Mouse (Mus musculus) intestine, embryonic 15.5 days (tissue): ENCODE data around the gene Pdia3. TPM values are rescaled to one million over a fixed set of nuclear protein-coding genes. Genes with fewer than 3 reads are reported as not detected.

Source experiments
- ATAC-seq: fragments of 200-750 bp; cut with Nextera tagmentation; 2 replicates; pipeline ENCODE4 v1.8.0; 2017; ENCODE audit warnings: moderate TSS enrichment, moderate library complexity
- H3K27ac ChIP-seq: fragments of 300-500 bp; sonication (generic); 2 replicates; pipeline ENCODE4 v1.5.1; 2015; ENCODE audit warnings: mild to moderate bottlenecking, inconsistent platforms
- H3K27me3 ChIP-seq: fragments of 300-500 bp; sonication (generic); replicated peaks from 2 replicates; pipeline ENCODE4 v1.6.1; 2015; ENCODE audit warnings: inconsistent platforms
- H3K36me3 ChIP-seq: fragments of 300-500 bp; sonication (generic); 2 replicates; pipeline ENCODE4 v1.6.1; 2015; ENCODE audit warnings: inconsistent platforms
- H3K4me1 ChIP-seq: fragments of 300-500 bp; sonication (generic); replicated peaks from 2 replicates; pipeline ENCODE4 v1.6.1; 2015; ENCODE audit warnings: inconsistent platforms
- H3K4me2 ChIP-seq: fragments of 300-500 bp; sonication (generic); replicated peaks from 2 replicates; pipeline ENCODE4 v1.6.1; 2015; ENCODE audit warnings: mild to moderate bottlenecking, inconsistent platforms
- H3K4me3 ChIP-seq: fragments of 300-500 bp; sonication (generic); replicated peaks from 2 replicates; pipeline ENCODE4 v1.5.1; 2015; ENCODE audit warnings: inconsistent platforms
- H3K9ac ChIP-seq: fragments of 300-500 bp; sonication (generic); 2 replicates; pipeline ENCODE4 v1.6.1; 2015; ENCODE audit warnings: inconsistent platforms
- H3K9me3 ChIP-seq: fragments of 300-500 bp; sonication (generic); 2 replicates; pipeline ENCODE4 v1.6.1; 2016; ENCODE audit warnings: inconsistent platforms
- WGBS: fragments of 180-500 bp; shearing (Covaris S2); methylation state at CpG from one replicate; pipeline ENCODE4 v1.1.7; 2015; 5-methylcytosine and 5-hydroxymethylcytosine counted together
- polyA plus RNA-seq: library from polyadenylated mRNA; unstranded; fragments of >200 nt; fragmentation: Nextera tagmentation; extraction: Ambion mirVana; gene quantifications from 2 replicates; pipeline ENCODE4 v1.2.1, GENCODE M21; 2015

Gene Pdia3
- polyA plus RNA-seq, 1 experiment from 2014 or later: 874 TPM

DNA sequence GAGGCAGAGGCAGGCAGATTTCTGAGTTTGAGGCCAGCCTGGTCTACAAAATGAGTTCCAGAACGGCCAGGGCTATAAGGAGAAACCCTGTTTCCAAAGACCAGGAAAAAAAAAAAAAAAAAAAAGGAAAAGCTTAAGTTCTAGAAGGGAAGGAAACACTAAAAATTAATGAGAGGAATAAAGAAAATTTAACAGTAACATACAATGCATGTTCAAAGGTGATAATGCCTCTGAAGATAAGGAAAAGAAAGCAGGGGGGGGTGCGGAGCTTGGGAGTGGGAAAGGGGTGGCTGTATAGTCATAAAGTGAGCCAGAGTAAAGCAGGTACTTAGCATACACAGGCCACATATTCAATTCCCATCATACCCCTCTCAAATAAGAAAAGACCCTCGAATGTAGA is 31.5 kb downstream of the Pdia3 start:
- Histone ChIP-seq H3K9me3 (no peaks in the 10 kb centered on the region), H3K27ac (no peak overlapping the region), H3K4me1 (peaks cover 17% of the 10 kb centered on the region; the same call in 1 of the 2 replicates), H3K36me3 (no peaks in the 10 kb centered on the region), H3K9ac (no peak overlapping the region), H3K27me3 (0 out of 2 replicates have a peak, but pooled peaks cover 3% of the 10 kb centered on the region), H3K4me3 (no peak overlapping the region), H3K4me2 (no peak overlapping the region)
- 86% methylated on average over 3 of the region's 3 CpGs for WGBS
- no peak for ATAC-seq

DNA sequence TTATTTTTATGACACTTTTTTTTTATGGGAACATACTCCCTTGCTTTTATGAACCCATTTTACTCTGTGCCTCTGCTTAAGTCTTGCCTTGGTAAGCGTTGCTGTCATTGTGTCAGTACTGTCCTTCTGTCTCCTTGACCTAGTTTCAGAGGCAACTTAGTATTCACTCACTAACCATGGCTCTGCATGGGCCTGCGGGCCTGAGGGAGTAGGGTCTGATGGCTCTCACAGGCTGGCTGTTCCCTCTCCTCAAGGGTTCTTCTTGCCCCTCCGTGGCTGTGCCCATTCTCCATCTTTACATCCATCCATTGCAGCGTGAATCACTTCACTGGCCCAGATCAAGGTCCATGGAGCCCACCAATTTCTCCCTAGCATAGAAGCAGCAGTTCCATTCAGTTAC is 32.9 kb downstream of the Pdia3 start:
- H3K4me1 ChIP-seq: peaks cover 20% of the 10 kb centered on the region; the same call in 1 of the 2 replicates
- H3K27ac ChIP-seq: no peak overlapping the region
- no peak overlapping the region for H3K9ac ChIP-seq
- H3K27me3 ChIP-seq: no peaks in the 10 kb centered on the region
- ATAC-seq: no peak
- H3K4me2 ChIP-seq: no peak overlapping the region
- no peaks in the 10 kb centered on the region for H3K9me3 ChIP-seq
- H3K4me3 ChIP-seq: no peak overlapping the region
- H3K36me3 ChIP-seq: no peaks in the 10 kb centered on the region; the same call in 1 of the 2 replicates
- 91% methylated on average over 4 of the region's 4 CpGs for WGBS

DNA sequence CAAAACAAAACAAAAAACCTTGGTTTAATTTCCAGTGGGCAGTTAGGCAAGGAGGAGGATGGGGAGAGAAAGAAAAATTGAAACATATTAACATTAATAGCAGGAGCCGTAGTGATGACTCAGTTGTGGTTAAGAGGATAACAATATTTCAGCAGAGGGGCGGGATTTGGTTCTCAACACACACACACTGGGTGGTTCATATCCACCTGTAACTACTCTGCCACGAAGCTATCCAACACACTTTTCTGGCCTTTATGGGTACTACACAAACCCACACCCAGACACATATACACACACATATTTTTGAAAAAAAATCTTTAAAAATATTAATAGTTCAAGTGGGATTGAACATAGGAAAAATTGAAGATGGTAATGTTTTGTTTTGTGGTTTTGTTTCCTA is 33.4 kb downstream of the Pdia3 start:
- Histone ChIP-seq H3K27ac (no peak overlapping the region), H3K4me1 (peaks cover 16% of the 10 kb centered on the region; the same call in 1 of the 2 replicates), H3K36me3 (no peaks in the 10 kb centered on the region; the same call in 1 of the 2 replicates), H3K4me2 (no peak overlapping the region), H3K4me3 (no peak overlapping the region), H3K27me3 (no peaks in the 10 kb centered on the region), H3K9me3 (no peaks in the 10 kb centered on the region), H3K9ac (no peak overlapping the region)
- no peak for ATAC-seq
- WGBS: 78% methylated on average over 3 of the region's 3 CpGs

DNA sequence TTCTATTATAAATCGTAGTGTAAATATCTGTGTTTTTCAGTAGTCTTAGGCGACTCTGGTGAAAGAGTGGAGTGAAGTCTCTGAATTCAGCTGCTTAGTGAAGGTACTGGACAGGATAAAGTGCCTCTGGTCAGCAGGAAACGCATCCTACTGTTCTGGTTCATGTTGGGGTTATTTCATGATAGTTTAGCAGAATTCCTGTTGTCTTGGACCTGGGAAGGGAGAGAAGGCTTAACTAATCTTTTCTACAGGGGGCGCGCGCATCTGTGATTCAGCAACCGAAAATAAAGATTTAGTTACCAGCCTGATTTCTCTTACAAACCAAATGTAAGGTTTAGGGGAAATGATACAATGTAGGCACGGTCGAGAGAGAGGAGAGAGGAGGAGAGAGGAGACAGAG is 34.6 kb downstream of the Pdia3 start:
- no peak for ATAC-seq
- Histone ChIP-seq H3K27me3 (no peaks in the 10 kb centered on the region), H3K4me1 (peaks cover 12% of the 10 kb centered on the region; the same call in 1 of the 2 replicates), H3K36me3 (peaks cover 4% of the 10 kb centered on the region), H3K27ac (peak overlapping the region; percentile 95), H3K9ac (peak overlapping the region; percentile 64), H3K4me3 (peak overlapping the region; percentile 100), H3K9me3 (no peaks in the 10 kb centered on the region), H3K4me2 (peak overlapping the region; percentile 86)
- 12% methylated on average over 9 of the region's 9 CpGs for WGBS

DNA sequence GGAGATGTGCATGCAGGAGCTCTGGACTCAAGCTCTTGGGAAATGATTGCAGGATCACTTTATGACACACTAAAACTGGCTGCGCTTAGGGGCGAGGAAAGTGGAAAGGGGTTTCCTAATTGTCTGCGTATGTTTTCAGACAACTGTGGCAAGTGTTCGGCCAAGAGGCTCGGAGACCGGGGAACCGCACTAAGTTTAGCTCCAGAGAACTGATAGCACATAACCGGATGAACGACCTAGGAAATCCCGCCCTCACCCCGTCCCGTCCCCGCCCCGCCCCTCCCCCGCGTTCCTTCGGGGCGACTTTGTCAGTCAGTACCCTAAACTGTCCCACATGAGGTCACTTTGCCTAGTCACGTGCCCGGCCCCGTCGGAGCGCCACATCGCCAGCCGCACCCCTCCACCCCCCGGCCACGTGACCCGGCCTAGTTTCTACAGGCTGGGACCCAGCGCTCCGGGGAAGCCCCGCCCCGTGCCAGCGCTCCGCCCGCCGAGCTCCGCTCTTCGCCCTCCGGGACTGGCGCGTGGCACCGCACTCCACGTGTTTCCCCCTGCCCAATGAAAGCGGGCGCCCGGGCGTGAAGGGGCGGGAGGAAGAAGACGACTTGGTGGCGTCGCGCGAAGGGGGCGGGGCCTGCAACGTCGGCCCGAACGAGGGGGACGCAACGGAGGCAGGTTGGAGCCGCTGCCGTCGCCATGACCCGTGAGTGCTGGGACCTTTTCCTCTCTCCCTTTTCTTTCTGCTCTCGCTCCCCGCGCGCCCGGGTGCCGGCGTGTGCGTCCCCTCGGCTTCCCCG is 35.4 kb downstream of the Pdia3 start, which contains the start of gene Serf2:
TSS of gene Serf2 (plus strand) at position 457 of the 797 bp plus-strand sequence.
- H3K4me3 ChIP-seq: peak within 1 kb of the TSS; percentile 100
- no peaks in the 10 kb centered on the region for H3K9me3 ChIP-seq
- under 1% methylated on average over 64 of the region's 74 CpGs for WGBS
- no peaks in the 10 kb centered on the region for H3K27me3 ChIP-seq
- peak within 1 kb of the TSS; percentile 98 for H3K27ac ChIP-seq
- H3K4me2 ChIP-seq: peak within 1 kb of the TSS; percentile 86
- H3K9ac ChIP-seq: peak within 1 kb of the TSS; percentile 99
- peaks cover 9% of the 10 kb centered on the region for H3K36me3 ChIP-seq
- peaks cover 12% of the 10 kb centered on the region; the same call in 1 of the 2 replicates for H3K4me1 ChIP-seq
- peak; percentile 98 for ATAC-seq

DNA sequence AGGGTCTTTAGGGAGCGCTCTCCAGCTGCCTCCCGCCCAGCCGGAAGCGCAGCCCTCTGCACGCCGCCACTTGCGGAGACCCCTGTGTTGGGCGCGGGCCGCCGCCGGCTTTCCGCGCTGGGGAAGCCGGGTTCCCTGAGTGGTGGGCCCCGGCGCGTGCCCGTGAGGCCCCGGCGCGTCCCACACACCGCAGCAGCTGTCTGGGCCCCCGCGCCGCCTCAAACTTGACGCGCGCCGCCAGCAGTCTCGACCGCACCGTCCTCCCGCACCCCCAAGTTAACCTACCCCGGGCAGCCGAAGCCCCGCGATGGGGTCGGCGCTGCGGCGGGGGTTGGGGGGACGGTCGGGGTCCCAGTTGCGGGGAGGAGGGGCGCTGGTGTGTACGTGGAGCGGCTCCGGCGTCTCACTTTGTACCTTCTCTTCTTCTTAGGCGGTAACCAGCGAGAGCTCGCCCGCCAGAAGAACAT is 36.0 kb downstream of the Pdia3 start:
- Histone ChIP-seq H3K4me3 (peak overlapping the region; percentile 100), H3K27ac (peak overlapping the region; percentile 98), H3K36me3 (peaks cover 9% of the 10 kb centered on the region), H3K4me1 (peaks cover 12% of the 10 kb centered on the region; the same call in 1 of the 2 replicates), H3K9me3 (no peaks in the 10 kb centered on the region), H3K9ac (peak overlapping the region; percentile 99), H3K4me2 (peak overlapping the region; percentile 86), H3K27me3 (no peaks in the 10 kb centered on the region)
- WGBS: under 1% methylated on average over 54 of the region's 54 CpGs
- ATAC-seq: peak; percentile 42

DNA sequence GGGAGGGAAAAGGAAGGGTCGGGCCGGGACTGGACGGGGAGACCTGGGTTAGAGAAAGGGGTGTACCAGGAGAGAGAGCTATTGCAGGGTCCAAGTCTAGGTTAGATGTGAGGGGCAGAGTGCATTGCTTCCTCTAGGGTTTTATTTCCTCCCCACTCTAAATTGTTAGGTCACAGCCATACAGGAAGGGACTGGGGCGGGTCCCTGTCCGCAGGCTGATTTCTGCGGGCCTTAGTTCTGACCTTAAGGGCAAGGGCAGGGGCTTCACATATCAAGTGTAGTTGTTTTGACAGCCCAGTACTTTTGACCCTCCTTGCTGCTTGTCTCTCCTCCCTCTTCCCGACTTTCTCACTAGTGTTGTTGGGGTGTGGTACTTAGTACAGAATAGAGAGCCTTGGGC is 36.5 kb downstream of the Pdia3 start:
- H3K9ac ChIP-seq: peak overlapping the region; percentile 99
- H3K9me3 ChIP-seq: no peaks in the 10 kb centered on the region
- peaks cover 9% of the 10 kb centered on the region for H3K36me3 ChIP-seq
- H3K27me3 ChIP-seq: no peaks in the 10 kb centered on the region
- peak overlapping the region; percentile 86 for H3K4me2 ChIP-seq
- ATAC-seq: no peak
- peak overlapping the region; percentile 100 for H3K4me3 ChIP-seq
- WGBS: 0% methylated on average over 7 of the region's 7 CpGs
- peaks cover 12% of the 10 kb centered on the region; the same call in 1 of the 2 replicates for H3K4me1 ChIP-seq
- peak overlapping the region; percentile 98 for H3K27ac ChIP-seq

DNA sequence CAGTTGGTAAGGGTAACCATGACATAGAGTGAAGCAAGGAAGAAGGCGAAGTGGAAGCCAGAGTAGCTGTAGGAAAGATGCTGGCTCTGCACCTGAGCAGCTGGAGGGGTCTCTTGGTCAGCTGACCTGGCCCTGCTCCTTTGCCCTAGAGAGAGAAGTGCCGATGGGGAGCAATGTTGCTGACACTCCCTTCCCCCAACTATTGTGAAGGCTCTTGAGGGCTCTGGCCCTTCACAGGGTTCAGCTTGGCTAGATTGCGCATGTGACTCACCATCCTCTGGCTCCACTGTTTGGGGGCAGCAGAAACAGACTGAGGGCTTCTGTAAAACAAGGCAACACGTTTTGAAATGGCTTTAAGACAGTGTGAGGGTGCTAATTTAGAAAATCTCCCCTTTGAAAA is 38.8 kb downstream of the Pdia3 start:
- Histone ChIP-seq H3K27me3 (no peaks in the 10 kb centered on the region), H3K36me3 (peaks cover 9% of the 10 kb centered on the region), H3K27ac (no peak overlapping the region), H3K4me2 (no peak overlapping the region), H3K4me1 (peaks cover 12% of the 10 kb centered on the region; the same call in 1 of the 2 replicates), H3K9ac (no peak overlapping the region), H3K9me3 (no peaks in the 10 kb centered on the region), H3K4me3 (no peak overlapping the region)
- ATAC-seq: no peak
- WGBS: 75% methylated on average over 4 of the region's 4 CpGs

DNA sequence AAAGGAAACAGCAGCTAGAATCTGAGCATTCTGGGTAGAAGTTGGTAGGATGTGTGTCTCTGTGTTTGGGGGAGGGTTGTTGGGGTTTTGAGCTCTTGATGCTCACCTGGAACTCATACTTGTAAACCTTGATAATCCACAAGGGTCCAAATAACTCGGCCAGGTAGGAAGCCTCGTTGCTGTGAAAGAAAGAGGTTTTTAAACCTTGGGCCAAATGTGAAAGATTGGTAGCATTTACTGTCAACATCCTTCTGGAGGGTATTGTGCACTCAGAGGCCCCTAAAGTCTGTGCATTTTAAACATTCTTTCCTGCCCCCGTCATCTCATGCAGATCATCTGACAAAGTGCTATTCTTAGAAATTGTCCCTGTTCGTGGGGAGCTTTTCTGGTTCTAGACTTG is 39.4 kb downstream of the Pdia3 start, which contains the start of gene Hypk:
TSS of gene Hypk (plus strand) at position 301 of the 400 bp plus-strand sequence.
- no peak for ATAC-seq
- 60% methylated on average over 4 of the region's 4 CpGs for WGBS
- Histone ChIP-seq H3K9me3 (no peaks in the 10 kb centered on the region), H3K4me3 (no peak within 1 kb of the TSS), H3K36me3 (peaks cover 9% of the 10 kb centered on the region), H3K27ac (no peak within 1 kb of the TSS), H3K4me2 (no peak within 1 kb of the TSS), H3K27me3 (no peaks in the 10 kb centered on the region), H3K4me1 (peaks cover 12% of the 10 kb centered on the region; the same call in 1 of the 2 replicates), H3K9ac (no peak within 1 kb of the TSS)

DNA sequence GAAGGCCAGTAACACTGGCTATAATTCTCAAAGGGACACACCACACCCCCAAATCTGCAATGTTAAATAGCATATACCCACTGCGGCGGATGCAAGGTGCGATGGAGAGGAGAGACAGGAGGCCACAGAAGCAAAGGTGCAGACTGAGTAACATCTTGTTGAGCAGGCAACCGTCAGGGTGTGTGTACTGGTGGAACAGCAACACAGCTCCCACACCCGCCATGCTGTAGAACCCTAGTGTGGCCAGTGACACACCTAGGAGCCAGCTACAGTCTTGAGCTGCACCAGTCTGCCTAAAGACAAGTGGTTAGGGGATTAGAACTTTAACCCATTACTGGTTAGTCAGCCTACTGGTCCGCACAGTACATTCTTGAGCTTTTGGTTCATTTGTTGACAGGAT is 40.3 kb downstream of the Pdia3 start:
- H3K9me3 ChIP-seq: no peaks in the 10 kb centered on the region
- 78% methylated on average over 6 of the region's 6 CpGs for WGBS

DNA sequence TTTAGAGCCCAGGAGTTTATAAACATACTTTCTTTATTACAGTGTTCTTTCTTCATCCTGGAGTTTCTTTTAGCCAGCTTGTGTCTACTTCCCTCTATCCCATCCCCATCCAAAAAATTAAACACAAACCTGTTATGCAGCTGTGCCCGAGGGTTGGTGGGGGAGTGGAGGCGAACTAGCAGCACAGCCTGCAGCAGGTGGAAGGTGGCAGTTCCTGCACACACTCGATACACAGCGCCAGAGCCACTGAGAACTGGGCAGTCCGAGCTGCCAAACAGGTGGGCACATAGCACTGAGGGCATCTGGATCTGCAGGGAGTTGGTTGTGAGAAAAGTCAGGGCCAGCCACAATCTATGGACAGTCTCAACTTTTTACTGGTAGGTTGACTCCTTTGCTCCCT is 42.0 kb downstream of the Pdia3 start:
- Histone ChIP-seq H3K4me2 (no peak overlapping the region), H3K36me3 (peaks cover 9% of the 10 kb centered on the region), H3K4me3 (no peak overlapping the region), H3K27me3 (no peaks in the 10 kb centered on the region), H3K27ac (no peak overlapping the region), H3K9me3 (no peaks in the 10 kb centered on the region), H3K4me1 (peaks cover 14% of the 10 kb centered on the region; the same call in 1 of the 2 replicates), H3K9ac (no peak overlapping the region)
- WGBS: 78% methylated on average over 5 of the region's 5 CpGs
- ATAC-seq: no peak

More for the DNA sequence above, 40.3 kb downstream of the Pdia3 start:
- H3K27ac ChIP-seq: no peak overlapping the region
- H3K4me2 ChIP-seq: no peak overlapping the region
- peaks cover 9% of the 10 kb centered on the region for H3K36me3 ChIP-seq
- ATAC-seq: no peak
- H3K4me3 ChIP-seq: no peak overlapping the region
- H3K9ac ChIP-seq: no peak overlapping the region
- H3K27me3 ChIP-seq: no peaks in the 10 kb centered on the region
- H3K4me1 ChIP-seq: peaks cover 14% of the 10 kb centered on the region; the same call in 1 of the 2 replicates
